ENCODE assay signal across 15 mouse cellular contexts in genomic region chr12:16457419-16457818, GRCm38 (mm10).
"Had no signal": no experiment of that assay in that cellular context is flagged by ENCODE, and none has a peak within 500 bp of the region (broad histone marks: within the 10 kb centered on the region; RNA-seq: fewer than 3 reads in every experiment).

No protein-coding gene starts in this region.

- H3K27ac ChIP-seq: neural tube, embryonic 15.5 days; stomach, embryonic 15.5 days; stomach, postnatal 0 days had no signal

- H3K4me2 ChIP-seq: neural tube, embryonic 15.5 days; stomach, embryonic 15.5 days had no signal

- DNase-seq: retina, postnatal 1 day; right cerebral cortex, adult 18-20 months; right cerebral cortex, postnatal 14 days; right cerebral cortex, postnatal 25 days; right cerebral cortex, postnatal 4 days; spleen, adult 18-20 months; thymus, adult 18-20 months; thymus, adult 2 months; thymus, postnatal 14 days; thymus, postnatal 25 days; thymus, postnatal 36 days; thymus, postnatal 4 days had no signal

- H3K36me3 ChIP-seq: neural tube, embryonic 15.5 days; stomach, embryonic 15.5 days had no signal

- H3K9me3 ChIP-seq: neural tube, embryonic 15.5 days; stomach, embryonic 15.5 days had no signal

- H3K4me1 ChIP-seq: neural tube, embryonic 15.5 days; stomach, embryonic 15.5 days had no signal

- H3K4me3 ChIP-seq: neural tube, embryonic 15.5 days; stomach, embryonic 15.5 days had no signal

- H3K9ac ChIP-seq: neural tube, embryonic 15.5 days; stomach, embryonic 15.5 days had no signal

- H3K27me3 ChIP-seq: neural tube, embryonic 15.5 days; stomach, embryonic 15.5 days had no signal
